Mouse (Mus musculus): ENCODE measurements around the gene Olfr444.

The Olfr444 gene

DNA sequence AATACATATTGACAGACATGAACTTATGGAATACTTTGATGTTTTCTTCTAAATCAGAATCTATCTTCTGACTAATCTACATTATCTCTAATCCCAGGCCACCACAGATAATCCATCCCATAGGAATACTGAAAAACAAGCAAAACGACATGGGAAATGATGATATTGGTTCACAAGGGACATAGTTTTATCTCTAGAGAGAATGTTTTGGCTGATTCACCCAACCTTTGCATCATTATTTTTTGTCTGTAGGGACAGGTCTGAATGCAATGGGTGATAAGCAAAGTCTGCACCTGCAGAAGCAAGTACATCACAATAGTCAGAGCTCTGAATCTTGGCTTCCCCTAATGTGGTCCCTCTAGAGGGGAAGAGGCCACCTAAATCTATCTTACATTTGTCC, at the start of gene Olfr444:
Gene Olfr444, plus strand, starts transcription at position 301 of the 400 bp plus-strand sequence.
- no peak for DNase-seq (ENCODE audit: low read depth, low spot score)

DNA sequence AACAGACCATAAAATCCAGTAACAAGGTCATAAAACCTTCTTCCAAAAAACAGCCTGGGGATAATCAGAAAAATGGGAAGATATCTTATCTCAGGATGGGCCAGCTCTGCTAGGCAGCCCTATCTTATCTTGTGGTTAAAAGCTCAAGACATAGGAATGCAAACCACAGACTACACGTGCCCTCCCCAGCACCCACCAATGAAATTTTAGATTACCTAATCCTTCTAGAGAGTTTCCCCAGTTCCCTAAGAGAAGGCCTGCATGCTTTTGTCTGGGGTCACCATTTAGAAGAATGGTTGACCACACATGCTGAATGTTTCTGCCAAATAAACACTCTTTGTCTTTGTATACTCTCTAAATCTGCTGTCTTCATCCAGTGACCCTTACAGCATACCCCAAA, 48.5 kb upstream of the Olfr444 start:
- DNase-seq (ENCODE audit: low read depth, low spot score), result no peak

DNA sequence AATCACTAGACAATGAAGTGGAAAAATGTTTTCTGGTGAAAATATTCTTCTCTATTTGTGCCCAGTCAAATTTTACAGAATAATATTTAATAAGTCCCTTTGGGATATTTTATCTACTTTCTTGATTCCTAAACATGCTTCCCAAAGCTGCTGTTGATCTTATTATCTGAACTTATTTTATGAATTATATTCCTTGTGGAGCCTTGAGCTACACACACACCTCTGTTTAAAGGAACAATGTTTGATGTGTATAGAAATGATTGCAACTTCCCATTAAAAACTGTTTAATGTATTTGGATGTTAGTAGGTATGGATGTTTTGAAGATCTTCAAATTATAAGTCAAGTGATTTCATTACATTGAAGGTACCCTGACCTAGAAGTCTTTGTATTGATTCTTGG, 40.3 kb upstream of the Olfr444 start, which contains the start of gene Olfr447:
Gene Olfr447, plus strand, starts transcription at position 301 of the 400 bp plus-strand sequence.
- DNase-seq (ENCODE audit: low read depth, low spot score), result no peak

- DNase-seq (ENCODE audit: low read depth, low spot score), result no peak
Observed at GRCm38 (mm10) chr6:42921077-42921476, 27.8 kb upstream of the Olfr444 start, which contains the start of gene Olfr446. Olfr446 (plus strand) TSS chr6:42921377.

- DNase-seq (ENCODE audit: low read depth, low spot score), result no peak
Observed at GRCm38 (mm10) chr6:42980377-42980776, 31.5 kb downstream of the Olfr444 start.
